Mouse (Mus musculus) liver, embryonic 16.5 days (tissue): Measurements from ENCODE around the gene Fam57b. TPM values are rescaled to one million over a fixed set of nuclear protein-coding genes. Genes with fewer than 3 reads are reported as not detected.

Experiments
- ATAC-seq: fragments of 200-750 bp; cut with Nextera tagmentation; 2 replicates; pipeline ENCODE4 v1.8.0; 2017; ENCODE audit warnings: low read depth, mild to moderate bottlenecking, moderate number of reproducible peaks, moderate library complexity
- H3K27ac ChIP-seq: fragments of 300-500 bp; sonication (generic); 2 replicates; pipeline ENCODE4 v1.5.1; 2014; ENCODE audit warnings: mild to moderate bottlenecking, low read length
- H3K27me3 ChIP-seq: fragments of 300-500 bp; sonication (generic); 2 replicates; pipeline ENCODE4 v1.6.1; 2014; ENCODE audit warnings: low read depth, low read length, mixed read lengths; ENCODE audit not compliant: control insufficient read depth, insufficient read depth
- H3K36me3 ChIP-seq: fragments of 300-500 bp; sonication (generic); 2 replicates; pipeline ENCODE4 v1.6.1; 2014; ENCODE audit warnings: mild to moderate bottlenecking; ENCODE audit not compliant: control insufficient read depth, insufficient read depth
- H3K4me1 ChIP-seq: fragments of 300-500 bp; sonication (generic); 2 replicates; pipeline ENCODE4 v1.6.1; 2014; ENCODE audit warnings: low read depth, low read length, mixed read lengths; ENCODE audit not compliant: control insufficient read depth
- H3K4me2 ChIP-seq: fragments of 300-500 bp; sonication (generic); 2 replicates; pipeline ENCODE4 v1.6.1; 2014; ENCODE audit warnings: low read depth, low read length, mixed read lengths
- H3K4me3 ChIP-seq: fragments of 300-500 bp; sonication (generic); 2 replicates; pipeline ENCODE4 v1.5.1; 2014; ENCODE audit warnings: low read depth, mild to moderate bottlenecking, low read length
- H3K9ac ChIP-seq: fragments of 300-500 bp; sonication (generic); 2 replicates; pipeline ENCODE4 v1.6.1; 2014; ENCODE audit warnings: low read depth, low read length
- H3K9me3 ChIP-seq: fragments of 300-500 bp; sonication (generic); replicated peaks from 2 replicates; pipeline ENCODE4 v1.6.1; 2016; ENCODE audit warnings: low read length; ENCODE audit not compliant: control insufficient read depth
- WGBS: fragments of 180-500 bp; shearing (Covaris S2); extraction: QIAGEN DNeasy Blood & Tissue Kit; methylation state at CpG from one replicate; pipeline ENCODE4 v1.1.7; 2014; ENCODE audit not compliant: insufficient replicate concordance; 5-methylcytosine and 5-hydroxymethylcytosine counted together
- polyA plus RNA-seq: library from polyadenylated mRNA; unstranded; fragments of >200 nt; fragmentation: Nextera tagmentation; extraction: Ambion mirVana; gene quantifications from 2 replicates; pipeline ENCODE4 v1.2.1, GENCODE M21; 2015

The Fam57b gene
- polyA plus RNA-seq, 1 experiment from 2014 or later, result not detected

DNA sequence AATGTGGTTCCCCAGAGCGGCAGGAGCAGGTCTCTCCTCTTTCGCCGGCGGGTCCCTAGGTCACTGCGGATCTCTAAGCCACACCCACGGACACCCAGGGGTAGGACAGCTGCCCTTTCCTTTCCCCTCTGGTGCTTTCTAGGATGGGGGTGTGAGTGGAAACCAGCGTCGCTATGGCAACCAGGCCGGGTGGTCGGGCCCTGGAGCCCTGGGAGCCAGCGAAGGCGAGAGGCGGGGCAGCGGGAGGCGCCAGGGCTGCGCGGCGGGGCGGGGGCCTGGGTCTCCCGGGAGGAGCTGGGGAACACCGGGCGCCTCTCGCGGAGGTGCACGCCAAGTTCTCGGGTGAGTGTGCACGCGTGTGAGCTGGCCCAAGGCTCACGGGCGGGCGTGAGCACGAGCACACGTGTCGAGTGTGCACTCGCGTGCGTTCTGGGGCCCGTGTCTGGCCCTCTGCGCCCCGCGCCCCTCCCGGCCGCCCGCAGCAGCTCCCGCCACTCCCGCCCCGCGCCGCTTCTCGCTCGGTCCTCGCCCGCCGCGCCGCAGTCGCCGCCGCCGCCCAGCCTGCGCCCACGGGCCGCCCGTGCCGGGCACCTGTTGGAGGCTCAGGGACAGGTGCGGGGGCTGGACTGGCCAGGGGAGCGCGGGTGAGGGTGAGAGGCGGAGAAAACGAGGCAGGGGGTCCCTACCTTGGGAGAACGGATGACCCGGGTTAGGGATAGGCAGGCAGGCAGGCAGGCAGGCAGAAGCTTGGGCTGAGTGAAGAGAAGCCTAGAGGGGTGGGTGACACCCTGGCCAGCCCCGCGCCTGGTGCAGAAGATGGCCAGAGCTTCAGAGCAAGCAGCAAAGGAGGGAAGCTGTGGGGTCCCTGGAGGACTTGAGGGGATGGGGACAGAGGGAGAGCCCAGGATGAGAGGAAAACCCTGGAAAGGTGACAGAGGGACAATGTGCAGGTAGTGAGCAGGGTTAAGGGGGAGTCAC lies 50.2 kb downstream of the Fam57b start:
- 2% methylated on average over 69 of the region's 74 CpGs for WGBS
- H3K27ac ChIP-seq, result no peak overlapping the region
- H3K27me3 ChIP-seq, result peaks cover 43% of the 10 kb centered on the region
- peak overlapping the region; percentile 7; the same call in 1 of the 2 replicates for H3K9ac ChIP-seq
- peak overlapping the region; percentile 68 for H3K4me2 ChIP-seq
- H3K9me3 ChIP-seq, result no peaks in the 10 kb centered on the region
- peak overlapping the region; percentile 52 for H3K4me3 ChIP-seq
- no peaks in the 10 kb centered on the region; the same call in 1 of the 2 replicates for H3K4me1 ChIP-seq
- H3K36me3 ChIP-seq, result peaks cover 3% of the 10 kb centered on the region; the same call in 1 of the 2 replicates
- no peak for ATAC-seq

DNA sequence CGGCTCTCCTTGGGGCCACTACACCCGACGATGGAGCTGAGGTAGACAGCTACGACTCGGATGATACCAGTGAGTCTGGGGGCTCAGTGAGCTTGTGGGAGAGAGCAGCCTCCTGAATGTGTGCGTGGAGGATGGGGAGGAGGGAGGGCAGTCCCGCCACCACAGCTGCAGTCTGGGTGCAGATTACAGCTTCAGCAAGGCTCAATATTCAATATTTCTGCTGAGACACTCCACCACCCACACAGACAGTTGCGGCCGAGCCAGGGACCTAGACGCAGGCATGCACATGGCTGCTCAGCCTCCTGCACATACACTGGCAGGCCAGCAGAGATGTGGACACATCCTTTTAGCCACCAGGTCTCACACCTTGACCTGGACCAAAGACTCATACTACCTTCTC lies 51.3 kb downstream of the Fam57b start:
- peaks cover 3% of the 10 kb centered on the region; the same call in 1 of the 2 replicates for H3K36me3 ChIP-seq
- WGBS, result 10% methylated on average over 10 of the region's 10 CpGs
- no peak for ATAC-seq
- H3K9me3 ChIP-seq, result no peaks in the 10 kb centered on the region
- H3K27ac ChIP-seq, result no peak overlapping the region
- no peak overlapping the region for H3K9ac ChIP-seq
- no peaks in the 10 kb centered on the region; the same call in 1 of the 2 replicates for H3K4me1 ChIP-seq
- H3K27me3 ChIP-seq, result peaks cover 43% of the 10 kb centered on the region
- no peak overlapping the region for H3K4me3 ChIP-seq
- H3K4me2 ChIP-seq, result no peak overlapping the region

DNA sequence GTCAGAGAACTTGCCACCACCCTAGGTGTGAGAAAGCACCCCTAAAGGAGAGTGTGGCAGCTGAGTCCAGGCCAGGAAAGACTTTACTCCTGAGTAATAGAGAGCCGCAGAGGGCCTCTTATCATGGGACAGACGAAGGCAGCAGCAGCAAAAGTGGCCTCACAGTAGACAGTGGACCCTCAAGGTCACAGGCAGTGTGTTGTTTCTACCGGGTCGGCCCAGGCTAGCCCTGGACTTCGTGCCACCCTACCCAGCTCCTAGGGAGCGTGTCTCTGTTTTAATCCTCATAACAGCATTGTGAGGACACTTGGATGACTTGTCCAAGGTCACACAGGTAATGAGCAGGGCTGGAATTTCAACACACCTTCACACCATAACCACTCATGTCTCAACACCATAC lies 52.7 kb downstream of the Fam57b start:
- Histone ChIP-seq H3K36me3 (peaks cover 3% of the 10 kb centered on the region; the same call in 1 of the 2 replicates), H3K27me3 (peaks cover 43% of the 10 kb centered on the region), H3K4me1 (no peaks in the 10 kb centered on the region; the same call in 1 of the 2 replicates), H3K4me3 (no peak overlapping the region), H3K9ac (no peak overlapping the region), H3K27ac (no peak overlapping the region), H3K9me3 (no peaks in the 10 kb centered on the region), H3K4me2 (no peak overlapping the region)
- ATAC-seq, result no peak
- WGBS, result 52% methylated on average over 6 of the region's 6 CpGs

DNA sequence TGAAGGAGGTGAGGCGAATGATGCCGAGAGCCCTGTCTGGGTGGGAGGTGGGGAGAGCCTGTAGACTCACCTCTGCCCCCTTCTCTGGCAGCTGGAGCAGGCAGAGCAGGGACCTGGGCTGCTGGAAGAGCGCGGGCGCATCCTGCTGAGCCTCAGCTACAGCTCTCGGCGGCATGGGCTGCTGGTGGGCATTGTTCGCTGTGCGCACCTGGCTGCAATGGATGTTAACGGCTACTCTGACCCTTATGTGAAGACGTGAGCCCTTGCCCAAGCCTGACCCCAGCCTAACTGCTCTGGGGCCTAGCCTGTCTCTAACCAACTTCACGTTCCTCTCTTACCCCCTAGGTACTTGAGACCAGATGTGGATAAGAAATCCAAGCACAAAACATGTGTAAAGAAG lies 53.7 kb downstream of the Fam57b start:
- Histone ChIP-seq H3K4me1 (no peaks in the 10 kb centered on the region; the same call in 1 of the 2 replicates), H3K4me2 (no peak overlapping the region), H3K27me3 (peaks cover 43% of the 10 kb centered on the region), H3K9me3 (no peaks in the 10 kb centered on the region), H3K9ac (no peak overlapping the region), H3K27ac (no peak overlapping the region), H3K36me3 (peaks cover 5% of the 10 kb centered on the region), H3K4me3 (no peak overlapping the region)
- 58% methylated on average over 12 of the region's 12 CpGs for WGBS
- ATAC-seq, result no peak

DNA sequence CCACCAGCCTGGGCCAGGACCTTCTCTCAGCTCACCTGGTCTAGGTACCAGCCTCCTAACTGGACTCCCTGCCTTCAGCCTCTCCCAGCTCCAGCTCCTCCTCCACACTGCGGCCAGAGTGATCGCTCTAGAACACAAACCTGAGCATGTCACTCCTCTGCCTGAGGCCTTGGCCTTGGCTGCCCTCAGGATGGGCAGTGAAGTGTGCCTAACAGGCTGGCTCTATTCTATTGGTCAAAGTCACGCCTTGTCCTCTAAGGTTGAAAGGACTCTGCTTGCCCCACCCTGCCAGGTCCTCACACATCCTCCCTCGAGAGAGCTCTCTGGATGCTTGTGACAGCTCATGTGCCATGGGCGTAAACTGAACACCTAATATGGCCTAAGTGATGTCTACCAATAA lies 56.0 kb downstream of the Fam57b start:
- WGBS, result 73% methylated on average over 5 of the region's 5 CpGs
- Histone ChIP-seq H3K9ac (no peak overlapping the region), H3K4me3 (no peak overlapping the region), H3K36me3 (peaks cover 13% of the 10 kb centered on the region), H3K27ac (no peak overlapping the region), H3K27me3 (peaks cover 20% of the 10 kb centered on the region), H3K4me2 (no peak overlapping the region), H3K9me3 (no peaks in the 10 kb centered on the region), H3K4me1 (no peaks in the 10 kb centered on the region)
- ATAC-seq, result no peak

DNA sequence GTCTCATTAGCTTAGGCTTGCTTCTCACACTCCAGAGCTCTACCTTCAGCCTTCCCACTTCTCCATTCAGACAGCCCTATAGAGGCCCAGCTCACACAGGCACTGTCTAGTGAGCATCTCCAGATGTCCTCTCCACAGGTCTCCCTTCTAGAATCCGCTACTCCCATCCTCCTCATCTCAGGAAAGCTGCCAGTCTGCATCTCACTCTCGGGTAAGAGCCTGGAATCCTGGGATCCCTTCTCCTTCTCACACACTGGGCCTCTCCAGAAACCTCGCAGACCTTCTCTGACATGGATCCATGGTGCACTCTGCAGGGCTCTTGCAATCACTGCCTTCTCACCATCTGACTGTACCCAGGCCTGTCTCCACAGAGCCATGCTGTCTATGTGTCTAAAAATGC lies 58.2 kb downstream of the Fam57b start:
- WGBS, result 90% methylated on average over 3 of the region's 3 CpGs
- no peaks in the 10 kb centered on the region for H3K9me3 ChIP-seq
- H3K4me2 ChIP-seq, result no peak overlapping the region
- no peak overlapping the region for H3K27ac ChIP-seq
- H3K36me3 ChIP-seq, result peaks cover 22% of the 10 kb centered on the region
- no peak overlapping the region for H3K4me3 ChIP-seq
- H3K9ac ChIP-seq, result no peak overlapping the region
- ATAC-seq, result no peak
- no peaks in the 10 kb centered on the region for H3K27me3 ChIP-seq
- no peaks in the 10 kb centered on the region for H3K4me1 ChIP-seq

DNA sequence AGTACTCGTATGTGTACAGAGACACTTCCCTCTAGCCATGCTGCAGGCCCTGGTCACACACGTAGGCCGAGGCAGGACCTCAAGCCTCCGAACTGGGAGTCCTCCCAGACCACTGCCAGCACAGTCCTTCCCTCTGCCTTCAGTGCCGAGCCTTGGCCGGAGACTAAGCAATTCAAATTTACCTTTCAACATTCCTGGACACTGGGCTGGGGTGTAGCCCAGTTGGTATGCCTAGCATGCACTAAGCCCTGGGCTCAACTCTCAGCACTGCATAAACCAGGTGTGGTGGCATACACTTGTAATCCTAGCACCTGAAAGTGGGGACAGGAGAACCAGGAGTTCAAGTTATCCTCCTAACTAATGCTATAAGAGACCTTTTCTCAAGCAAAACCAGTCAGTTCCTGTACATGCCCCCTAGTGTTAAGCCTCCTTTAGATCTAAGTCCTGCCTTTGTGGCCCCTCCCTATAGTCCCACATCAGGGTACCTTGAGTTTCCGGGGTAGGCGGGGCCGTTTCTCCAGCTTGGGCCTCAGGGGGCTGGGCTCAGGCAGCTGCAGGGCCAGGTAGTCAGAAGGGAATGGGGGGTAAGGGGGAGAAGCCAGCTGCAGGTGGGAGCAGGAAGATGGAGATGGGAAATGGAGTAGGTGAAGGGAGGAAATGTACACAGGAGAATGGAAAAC lies 59.4 kb downstream of the Fam57b start:
- ATAC-seq, result no peak
- no peaks in the 10 kb centered on the region for H3K27me3 ChIP-seq
- WGBS, result 72% methylated on average over 9 of the region's 9 CpGs
- no peak overlapping the region for H3K4me3 ChIP-seq
- H3K4me2 ChIP-seq, result no peak overlapping the region
- H3K9me3 ChIP-seq, result no peaks in the 10 kb centered on the region
- peaks cover 7% of the 10 kb centered on the region for H3K4me1 ChIP-seq
- peaks cover 22% of the 10 kb centered on the region for H3K36me3 ChIP-seq
- H3K27ac ChIP-seq, result no peak overlapping the region
- H3K9ac ChIP-seq, result no peak overlapping the region

DNA sequence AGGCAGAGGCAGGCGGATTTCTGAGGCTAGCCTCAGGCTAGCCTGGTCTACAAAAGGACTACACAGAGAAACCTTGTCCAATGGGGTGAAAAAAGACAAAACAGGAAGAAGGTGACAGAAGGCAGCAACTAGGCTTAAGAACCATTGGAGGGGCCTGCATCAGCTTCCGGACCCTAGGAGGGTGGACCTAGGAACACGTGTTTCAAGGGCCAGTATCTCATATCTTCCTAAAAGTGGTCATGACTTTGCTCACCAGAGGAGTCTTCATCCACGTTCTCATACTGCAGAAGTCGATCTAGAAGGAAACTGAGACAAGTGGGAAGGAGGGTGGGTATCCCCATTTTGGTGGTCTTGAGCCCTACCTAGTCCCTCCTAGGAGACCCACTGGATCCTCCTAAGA lies 63.5 kb downstream of the Fam57b start:
- H3K9ac ChIP-seq, result peak overlapping the region; percentile 75
- H3K4me2 ChIP-seq, result peak overlapping the region; percentile 98
- H3K27me3 ChIP-seq, result no peaks in the 10 kb centered on the region
- H3K4me1 ChIP-seq, result peaks cover 22% of the 10 kb centered on the region
- H3K4me3 ChIP-seq, result peak overlapping the region; percentile 73
- WGBS, result 27% methylated on average over 5 of the region's 5 CpGs
- ATAC-seq, result no peak
- H3K27ac ChIP-seq, result peak overlapping the region; percentile 29
- H3K36me3 ChIP-seq, result peaks cover 31% of the 10 kb centered on the region
- no peaks in the 10 kb centered on the region for H3K9me3 ChIP-seq
